Comparison of ENCODE assay signal across 25 mouse cellular contexts in genomic region chr9:47659366-47660090, GRCm38 (mm10).
DNase-seq lines count a peak whose midpoint lies in the region; ATAC-seq and TF ChIP-seq lines count a peak whose summit lies in the region.
"Had no signal": no experiment of that assay in that cellular context is flagged by ENCODE, and none has a peak within 500 bp of the region (broad histone marks: within the 10 kb centered on the region; RNA-seq: fewer than 3 reads in every experiment).

No protein-coding gene starts in this region.

- peak; percentile 73 for DNase-seq in forebrain, embryonic 14.5 days (ENCODE audit: low spot score)
- DNase-seq in kidney, postnatal 0 days (ENCODE audit: low spot score): peak; percentile 32
- DNase-seq in Muller cell, postnatal 12 days (ENCODE audit: inconsistent ontology term): peak; percentile 44
- DNase-seq in brain, embryonic 18.5 days (ENCODE audit: low read depth, low spot score): peak; percentile 42
- no peak for DNase-seq in liver, postnatal 0 days
- DNase-seq: adrenal gland, postnatal 25 days; cerebellum, adult 8-10 months; heart, postnatal 10 days; kidney, adult 11 months; kidney, postnatal 36 days; lung, postnatal 10 days; midbrain, embryonic 14.5 days; retina, postnatal 1 day; right cerebral cortex, postnatal 14 days; thymus, postnatal 14 days had no signal

- ATAC-seq in forebrain, embryonic 14.5 days: no peak
- no peak for ATAC-seq in forebrain, embryonic 13.5 days
- ATAC-seq in kidney, postnatal 0 days (replicated peaks; ENCODE audit: low FRiP score, low read depth): no peak
- no peak for ATAC-seq in kidney, embryonic 15.5 days (replicated peaks; ENCODE audit: low FRiP score)
- ATAC-seq in liver, postnatal 0 days: no peak
- ATAC-seq in midbrain, embryonic 13.5 days: no peak
- ATAC-seq: inflammation-experienced regulatory T-cells, adult 6 months had no signal

- TF ChIP-seq EP300 in liver, postnatal 0 days (IDR thresholded peaks at IDR 0.05; ENCODE audit: low read depth): no peak

- peak overlapping the region; percentile 33; the same call in 1 of the 2 replicates for H3K27ac ChIP-seq in forebrain, embryonic 14.5 days (ENCODE audit: low read depth, low read length)
- no peak overlapping the region for H3K27ac ChIP-seq in forebrain, embryonic 13.5 days
- no peak overlapping the region for H3K27ac ChIP-seq in kidney, postnatal 0 days
- H3K27ac ChIP-seq in kidney, embryonic 15.5 days: no peak overlapping the region
- H3K27ac ChIP-seq in liver, postnatal 0 days (ENCODE audit: low read depth): no peak overlapping the region
- no peak overlapping the region for H3K27ac ChIP-seq in midbrain, embryonic 13.5 days
- H3K27ac ChIP-seq: heart, embryonic 13.5 days; hindbrain, embryonic 10.5 days; hindbrain, embryonic 15.5 days; limb, embryonic 12.5 days; macrophage had no signal

- H3K4me2 ChIP-seq in forebrain, embryonic 14.5 days (ENCODE audit: low read length): no peak overlapping the region
- H3K4me2 ChIP-seq in forebrain, embryonic 13.5 days: no peak overlapping the region
- no peak overlapping the region for H3K4me2 ChIP-seq in kidney, postnatal 0 days (ENCODE audit: low read length)
- no peak overlapping the region for H3K4me2 ChIP-seq in kidney, embryonic 15.5 days
- H3K4me2 ChIP-seq in liver, postnatal 0 days (ENCODE audit: low read depth, low read length): no peak overlapping the region
- H3K4me2 ChIP-seq in midbrain, embryonic 13.5 days (replicated peaks): no peak overlapping the region
- H3K4me2 ChIP-seq: heart, embryonic 13.5 days; hindbrain, embryonic 15.5 days; limb, embryonic 12.5 days; liver, embryonic 11.5 days had no signal

- TF ChIP-seq CTCF in kidney, postnatal 0 days (IDR thresholded peaks at IDR 0.05; ENCODE audit: low read depth): no peak
- no peak for TF ChIP-seq CTCF in liver, postnatal 0 days (IDR thresholded peaks at IDR 0.05; ENCODE audit: low read depth)

- no peak overlapping the region for H3K9ac ChIP-seq in forebrain, embryonic 14.5 days (ENCODE audit: low read length)
- H3K9ac ChIP-seq in forebrain, embryonic 13.5 days: no peak overlapping the region
- no peak overlapping the region for H3K9ac ChIP-seq in kidney, postnatal 0 days (ENCODE audit: low read depth, low read length)
- no peak overlapping the region for H3K9ac ChIP-seq in kidney, embryonic 15.5 days
- no peak overlapping the region for H3K9ac ChIP-seq in liver, postnatal 0 days (replicated peaks)
- no peak overlapping the region for H3K9ac ChIP-seq in midbrain, embryonic 13.5 days (replicated peaks)
- H3K9ac ChIP-seq: heart, embryonic 13.5 days; hindbrain, embryonic 15.5 days; limb, embryonic 12.5 days had no signal

- H3K27me3 ChIP-seq in forebrain, embryonic 14.5 days (replicated peaks; ENCODE audit: control insufficient read depth, insufficient read depth, low read length): no peaks in the 10 kb centered on the region
- H3K27me3 ChIP-seq in forebrain, embryonic 13.5 days: no peaks in the 10 kb centered on the region
- H3K27me3 ChIP-seq in kidney, postnatal 0 days (ENCODE audit: insufficient read depth, low read length): no peaks in the 10 kb centered on the region
- no peaks in the 10 kb centered on the region for H3K27me3 ChIP-seq in kidney, embryonic 15.5 days
- H3K27me3 ChIP-seq in liver, postnatal 0 days (ENCODE audit: insufficient read depth, low read length): no peaks in the 10 kb centered on the region
- no peaks in the 10 kb centered on the region for H3K27me3 ChIP-seq in midbrain, embryonic 13.5 days
- H3K27me3 ChIP-seq: heart, embryonic 13.5 days; hindbrain, embryonic 15.5 days; limb, embryonic 12.5 days had no signal

- no peaks in the 10 kb centered on the region for H3K36me3 ChIP-seq in forebrain, embryonic 14.5 days (ENCODE audit: control insufficient read depth, insufficient read depth, low read length)
- no peaks in the 10 kb centered on the region for H3K36me3 ChIP-seq in forebrain, embryonic 13.5 days (ENCODE audit: poor library complexity, severe bottlenecking)
- H3K36me3 ChIP-seq in kidney, postnatal 0 days (ENCODE audit: insufficient read depth, low read length): no peaks in the 10 kb centered on the region
- H3K36me3 ChIP-seq in kidney, embryonic 15.5 days: no peaks in the 10 kb centered on the region
- H3K36me3 ChIP-seq in liver, postnatal 0 days (replicated peaks; ENCODE audit: insufficient read depth, low read length): no peaks in the 10 kb centered on the region
- no peaks in the 10 kb centered on the region for H3K36me3 ChIP-seq in midbrain, embryonic 13.5 days
- H3K36me3 ChIP-seq: heart, embryonic 13.5 days; hindbrain, embryonic 10.5 days; hindbrain, embryonic 15.5 days; limb, embryonic 12.5 days had no signal

- 80% methylated on average over 6 of the region's 6 CpGs for WGBS in forebrain, embryonic 14.5 days
- 85% methylated on average over 6 of the region's 6 CpGs for WGBS in forebrain, embryonic 13.5 days
- WGBS in kidney, postnatal 0 days: 68% methylated on average over 6 of the region's 6 CpGs
- 79% methylated on average over 6 of the region's 6 CpGs for WGBS in kidney, embryonic 15.5 days
- 76% methylated on average over 6 of the region's 6 CpGs for WGBS in liver, postnatal 0 days (ENCODE audit: insufficient replicate concordance)
- 95% methylated on average over 6 of the region's 6 CpGs for WGBS in midbrain, embryonic 13.5 days

- peaks cover 8% of the 10 kb centered on the region; the same call in 1 of the 2 replicates for H3K4me1 ChIP-seq in forebrain, embryonic 14.5 days (ENCODE audit: control insufficient read depth, insufficient read depth, low read length)
- H3K4me1 ChIP-seq in forebrain, embryonic 13.5 days: peaks cover 7% of the 10 kb centered on the region; the same call in 1 of the 2 replicates
- H3K4me1 ChIP-seq in kidney, postnatal 0 days (replicated peaks; ENCODE audit: insufficient read depth, low read length): no peaks in the 10 kb centered on the region
- peaks cover 4% of the 10 kb centered on the region; the same call in 1 of the 2 replicates for H3K4me1 ChIP-seq in kidney, embryonic 15.5 days
- no peaks in the 10 kb centered on the region for H3K4me1 ChIP-seq in liver, postnatal 0 days (ENCODE audit: insufficient read depth)
- peaks cover under 1% of the 10 kb centered on the region for H3K4me1 ChIP-seq in midbrain, embryonic 13.5 days (replicated peaks)
- H3K4me1 ChIP-seq: heart, embryonic 13.5 days; hindbrain, embryonic 10.5 days; hindbrain, embryonic 15.5 days had no signal

- H3K4me3 ChIP-seq in forebrain, embryonic 14.5 days (ENCODE audit: low read depth, low read length): no peak overlapping the region
- H3K4me3 ChIP-seq in forebrain, embryonic 13.5 days: no peak overlapping the region
- no peak overlapping the region for H3K4me3 ChIP-seq in kidney, postnatal 0 days (replicated peaks; ENCODE audit: low read depth, low read length)
- no peak overlapping the region for H3K4me3 ChIP-seq in kidney, embryonic 15.5 days (replicated peaks)
- no peak overlapping the region for H3K4me3 ChIP-seq in liver, postnatal 0 days (ENCODE audit: low read depth, low read length)
- no peak overlapping the region for H3K4me3 ChIP-seq in midbrain, embryonic 13.5 days (replicated peaks)
- H3K4me3 ChIP-seq: heart, embryonic 13.5 days; hindbrain, embryonic 10.5 days; hindbrain, embryonic 15.5 days; limb, embryonic 12.5 days had no signal

- no peaks in the 10 kb centered on the region for H3K9me3 ChIP-seq in forebrain, embryonic 14.5 days (replicated peaks; ENCODE audit: control insufficient read depth, low read length)
- H3K9me3 ChIP-seq in forebrain, embryonic 13.5 days (replicated peaks): no peaks in the 10 kb centered on the region
- H3K9me3 ChIP-seq in kidney, postnatal 0 days (replicated peaks; ENCODE audit: low read length): no peaks in the 10 kb centered on the region
- H3K9me3 ChIP-seq in kidney, embryonic 15.5 days (replicated peaks): no peaks in the 10 kb centered on the region
- no peaks in the 10 kb centered on the region for H3K9me3 ChIP-seq in liver, postnatal 0 days (ENCODE audit: low read length)
- H3K9me3 ChIP-seq in midbrain, embryonic 13.5 days: no peaks in the 10 kb centered on the region
- H3K9me3 ChIP-seq: heart, embryonic 13.5 days; hindbrain, embryonic 10.5 days; hindbrain, embryonic 15.5 days; limb, embryonic 12.5 days had no signal
